Mouse (Mus musculus) E14TG2a.4 (cell line): Measurements from ENCODE around the gene Pla2g6.
A peak's percentile ranks its signal among the peaks of the same experiment; 100 is the strongest.

ENCODE experiments used
- H3K27me3 ChIP-seq: 2 replicates; pipeline ENCODE4 v1.6.1; 2014; ENCODE audit warnings: low read length, control low read depth; ENCODE audit not compliant: insufficient read depth
- H3K36me3 ChIP-seq: 2 replicates; pipeline ENCODE4 v1.6.1; 2014; ENCODE audit warnings: low read length, control low read depth; ENCODE audit not compliant: insufficient read depth
- H3K4me1 ChIP-seq: replicated peaks from 2 replicates; pipeline ENCODE4 v1.6.1; 2014; ENCODE audit warnings: low read depth, low read length, control low read depth
- H3K4me3 ChIP-seq: replicated peaks from 2 replicates; pipeline ENCODE4 v1.5.1; 2014; ENCODE audit warnings: mild to moderate bottlenecking, low read length
- H3K9me3 ChIP-seq: 2 replicates; pipeline ENCODE4 v1.6.1; 2014; ENCODE audit warnings: low read length, control low read depth
- CTCF ChIP-seq: conservative IDR thresholded peaks from 2 replicates; pipeline ENCODE4 v1.5.1; 2014; ENCODE audit warnings: low read length
- NANOG ChIP-seq: IDR thresholded peaks from 2 replicates; pipeline ENCODE4 v1.6.1; 2014; ENCODE audit warnings: borderline replicate concordance, low read length, mixed read lengths
- POU5F1 ChIP-seq: IDR thresholded peaks from 2 replicates; pipeline ENCODE4 v1.6.1; 2014; ENCODE audit warnings: low read length, borderline replicate concordance

The Pla2g6 gene

GRCm38 (mm10) chr15:79299563-79300155 lies 28.5 kb downstream of the Pla2g6 start:
- peaks cover 3% of the 10 kb centered on the region; the same call in 1 of the 2 replicates for H3K4me1 ChIP-seq
- no peaks in the 10 kb centered on the region for H3K9me3 ChIP-seq
- TF ChIP-seq CTCF (no peak), NANOG (no peak), POU5F1 (no peak)
- no peaks in the 10 kb centered on the region for H3K27me3 ChIP-seq
- H3K4me3 ChIP-seq: no peak overlapping the region
- peaks cover 93% of the 10 kb centered on the region for H3K36me3 ChIP-seq

DNA sequence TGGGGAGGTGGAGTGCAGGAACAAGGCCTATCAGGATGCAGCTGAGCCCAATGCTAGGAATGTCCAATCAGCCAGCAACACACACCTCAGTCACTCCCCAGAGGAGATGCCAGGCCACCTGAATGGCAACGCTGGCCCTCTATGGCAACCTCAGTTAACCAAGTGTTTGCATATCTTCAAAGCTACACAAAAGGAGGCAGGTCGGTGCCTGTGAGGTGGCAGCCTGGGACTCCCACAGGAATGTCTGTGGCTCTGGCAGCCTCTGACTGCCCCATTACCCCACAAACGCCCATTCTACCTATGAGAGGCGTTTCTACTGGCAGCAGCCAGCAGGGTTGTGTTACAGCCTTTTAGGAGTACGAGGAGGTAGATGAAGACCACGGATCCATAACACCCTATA lies 29.6 kb downstream of the Pla2g6 start:
- TF ChIP-seq CTCF (no peak), NANOG (no peak), POU5F1 (no peak)
- Histone ChIP-seq H3K36me3 (peaks cover 91% of the 10 kb centered on the region), H3K4me3 (no peak overlapping the region), H3K9me3 (no peaks in the 10 kb centered on the region), H3K27me3 (no peaks in the 10 kb centered on the region), H3K4me1 (peaks cover 3% of the 10 kb centered on the region; the same call in 1 of the 2 replicates)

- no peaks in the 10 kb centered on the region for H3K9me3 ChIP-seq
- H3K4me1 ChIP-seq: peaks cover 16% of the 10 kb centered on the region
- no peak overlapping the region for H3K4me3 ChIP-seq
- TF ChIP-seq POU5F1 (no peak), CTCF (no peak), NANOG (no peak)
- H3K36me3 ChIP-seq: peaks cover 86% of the 10 kb centered on the region
- no peaks in the 10 kb centered on the region for H3K27me3 ChIP-seq
These were observed 35.4 kb downstream of the Pla2g6 start for GRCm38 (mm10) chr15:79292779-79293178.

DNA sequence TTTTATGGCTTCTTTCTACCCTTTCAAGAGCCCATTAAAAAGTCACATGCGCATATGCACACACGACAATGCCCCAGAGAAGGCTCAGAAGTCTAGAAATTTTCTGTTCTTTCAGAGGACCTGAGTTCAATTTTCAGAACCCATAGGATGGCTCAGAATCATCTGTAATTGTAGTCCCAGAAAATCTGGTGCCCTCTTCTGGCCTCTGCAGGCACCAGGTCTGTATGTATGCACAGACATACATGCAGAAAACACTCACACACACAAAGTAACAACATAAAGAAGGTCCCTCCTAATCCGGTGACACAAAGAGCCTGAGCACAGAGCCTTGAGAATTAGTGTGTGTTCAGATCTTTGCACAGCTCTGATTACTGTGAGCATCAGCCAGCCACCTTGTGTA lies 37.9 kb downstream of the Pla2g6 start:
- peaks cover 26% of the 10 kb centered on the region for H3K4me1 ChIP-seq
- H3K4me3 ChIP-seq: no peak overlapping the region
- no peak for TF ChIP-seq NANOG
- 0 out of 2 replicates have a peak, but pooled peaks have one; percentile 9 for TF ChIP-seq CTCF
- TF ChIP-seq POU5F1: peak; percentile 75
- no peaks in the 10 kb centered on the region for H3K27me3 ChIP-seq
- no peaks in the 10 kb centered on the region for H3K9me3 ChIP-seq
- peaks cover 88% of the 10 kb centered on the region for H3K36me3 ChIP-seq

DNA sequence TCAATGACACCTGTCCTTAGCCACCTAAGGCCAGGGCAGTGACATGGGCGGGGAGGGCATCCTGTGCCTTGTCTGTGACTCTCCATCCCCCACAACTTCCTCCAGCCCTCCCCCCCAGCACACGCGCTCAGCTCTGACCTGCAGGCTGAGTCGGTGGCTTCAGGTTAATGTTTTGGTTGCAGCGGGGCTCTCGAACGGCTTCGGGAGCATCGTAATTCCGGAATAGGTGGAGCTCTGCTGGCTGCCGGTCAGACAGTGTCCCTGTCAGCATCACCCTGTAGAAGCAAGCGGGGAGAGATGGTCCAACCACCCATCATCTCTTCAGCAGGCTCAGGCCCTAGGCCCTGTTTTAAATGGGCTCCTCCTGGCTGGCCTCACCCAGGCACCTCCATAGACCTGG lies 38.7 kb downstream of the Pla2g6 start:
- H3K4me3 ChIP-seq: no peak overlapping the region
- H3K36me3 ChIP-seq: peaks cover 83% of the 10 kb centered on the region
- no peaks in the 10 kb centered on the region for H3K9me3 ChIP-seq
- TF ChIP-seq CTCF: no peak
- no peak for TF ChIP-seq POU5F1
- no peak for TF ChIP-seq NANOG
- peaks cover 32% of the 10 kb centered on the region for H3K4me1 ChIP-seq
- no peaks in the 10 kb centered on the region for H3K27me3 ChIP-seq

DNA sequence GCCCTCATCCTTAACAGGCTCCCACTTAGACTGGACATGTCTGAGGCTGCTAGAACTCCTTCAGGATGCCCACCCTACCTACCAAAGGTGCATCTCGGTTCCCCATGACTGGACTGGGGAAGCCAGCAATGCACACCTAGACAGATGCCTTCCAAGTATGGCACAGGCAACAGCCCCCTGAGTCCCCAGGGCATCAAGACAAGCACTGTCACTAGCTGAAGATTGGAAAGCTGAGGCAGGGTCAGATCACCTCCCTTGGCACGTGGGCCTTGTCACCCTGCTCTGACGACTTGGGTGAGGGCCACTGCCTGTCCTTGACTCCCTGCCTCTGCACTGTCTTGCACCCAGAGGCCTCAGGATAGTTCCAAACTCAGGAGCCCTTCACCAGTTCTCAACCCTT lies 39.8 kb downstream of the Pla2g6 start:
- H3K4me1 ChIP-seq: peaks cover 39% of the 10 kb centered on the region
- no peak overlapping the region for H3K4me3 ChIP-seq
- peaks cover 73% of the 10 kb centered on the region for H3K36me3 ChIP-seq
- TF ChIP-seq POU5F1: no peak
- no peak for TF ChIP-seq NANOG
- TF ChIP-seq CTCF: no peak
- H3K9me3 ChIP-seq: no peaks in the 10 kb centered on the region
- H3K27me3 ChIP-seq: no peaks in the 10 kb centered on the region

DNA sequence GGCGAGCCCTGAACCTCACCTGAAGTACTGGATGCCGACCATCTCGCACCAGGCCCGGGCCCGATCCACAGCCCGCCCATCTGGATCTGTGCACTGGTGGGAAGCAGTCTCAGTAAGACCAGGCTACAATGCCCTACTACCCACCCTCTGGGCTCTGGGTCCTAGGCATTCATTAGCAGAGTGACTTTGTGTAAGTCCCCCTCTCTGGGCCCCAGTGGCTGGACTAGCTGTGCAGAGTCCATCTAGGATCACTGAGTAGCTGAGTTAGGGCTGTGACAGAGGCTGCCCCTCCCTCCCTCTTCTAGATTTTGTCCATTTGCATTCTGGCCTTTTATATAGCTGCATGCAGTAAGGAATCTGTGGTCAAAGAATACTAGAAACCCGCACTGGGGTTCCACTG lies 41.1 kb downstream of the Pla2g6 start:
- no peaks in the 10 kb centered on the region for H3K27me3 ChIP-seq
- peaks cover 61% of the 10 kb centered on the region for H3K36me3 ChIP-seq
- no peaks in the 10 kb centered on the region for H3K9me3 ChIP-seq
- H3K4me1 ChIP-seq: peaks cover 46% of the 10 kb centered on the region
- no peak for TF ChIP-seq POU5F1
- TF ChIP-seq CTCF: no peak
- TF ChIP-seq NANOG: no peak
- H3K4me3 ChIP-seq: no peak overlapping the region

DNA sequence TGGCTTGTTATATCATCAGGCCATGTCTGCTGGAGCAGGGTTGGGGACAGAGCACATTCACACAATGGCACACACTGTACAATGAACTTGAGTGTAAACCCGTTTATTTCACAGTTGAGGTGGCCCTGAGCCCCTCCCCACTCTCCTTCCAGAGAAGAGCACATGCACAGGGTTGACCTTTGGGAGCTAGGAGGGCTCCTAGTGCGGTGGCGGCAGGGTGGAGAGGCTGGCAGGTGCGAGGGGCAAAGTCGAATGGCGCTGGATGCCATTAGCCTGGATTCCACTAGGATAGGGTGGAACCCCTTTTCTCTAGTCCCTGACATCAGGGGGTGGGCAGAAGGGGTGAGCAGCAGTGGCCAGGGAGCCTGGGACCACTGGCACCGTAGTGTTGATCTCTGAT lies 42.0 kb downstream of the Pla2g6 start:
- H3K27me3 ChIP-seq: no peaks in the 10 kb centered on the region
- H3K36me3 ChIP-seq: peaks cover 51% of the 10 kb centered on the region
- no peaks in the 10 kb centered on the region for H3K9me3 ChIP-seq
- no peak for TF ChIP-seq NANOG
- TF ChIP-seq POU5F1: no peak
- no peak for TF ChIP-seq CTCF
- H3K4me3 ChIP-seq: no peak overlapping the region
- H3K4me1 ChIP-seq: peaks cover 55% of the 10 kb centered on the region

DNA sequence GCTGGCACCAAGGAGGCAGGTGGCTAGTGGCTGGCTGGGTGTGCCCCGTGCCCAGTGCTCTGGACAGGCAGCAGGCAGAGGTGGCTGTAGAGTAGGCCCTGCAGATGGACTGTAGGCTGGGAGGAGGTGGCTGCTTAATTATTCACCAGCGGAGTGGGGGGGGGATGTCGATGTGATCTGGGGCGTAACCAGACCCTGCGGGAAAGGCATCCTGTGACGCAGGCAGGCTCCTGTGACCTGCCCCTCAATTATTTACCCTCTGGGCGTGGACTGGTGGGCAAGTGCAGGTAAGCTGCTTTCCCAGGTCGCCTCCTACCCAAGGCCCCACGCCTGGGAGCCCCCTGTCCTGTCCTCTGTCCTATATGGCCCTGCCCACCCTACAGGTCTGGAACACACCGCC lies 42.8 kb downstream of the Pla2g6 start, which contains the start of gene Baiap2l2:
Gene Baiap2l2 (minus strand): TSS at position 139 of the 400 bp plus-strand sequence.
- H3K9me3 ChIP-seq: no peaks in the 10 kb centered on the region
- no peak for TF ChIP-seq POU5F1
- no peak for TF ChIP-seq NANOG
- no peak for TF ChIP-seq CTCF
- H3K27me3 ChIP-seq: no peaks in the 10 kb centered on the region
- H3K4me1 ChIP-seq: peaks cover 57% of the 10 kb centered on the region
- H3K36me3 ChIP-seq: peaks cover 46% of the 10 kb centered on the region
- H3K4me3 ChIP-seq: no peak within 1 kb of the TSS
